Mouse (Mus musculus) c-Kit-negative CD71-positive TER-119-positive erythroid progenitor cells, embryonic 14.5 days (primary cell): ENCODE data around the gene Dhcr7.

ENCODE experiments used
- DNase-seq: peaks from one replicate; pipeline ENCODE4 v3.0.0-alpha.2; 2013; ENCODE audit warnings: low read depth, low spot score

Gene Dhcr7

GRCm38 (mm10) chr7:143833581-143834190, 10.7 kb downstream of the Dhcr7 start:
- no peak for DNase-seq

GRCm38 (mm10) chr7:143834316-143834715, 11.4 kb downstream of the Dhcr7 start:
- DNase-seq, result no peak

- DNase-seq, result no peak
These were observed 12.0 kb downstream of the Dhcr7 start for GRCm38 (mm10) chr7:143834972-143835371.

GRCm38 (mm10) chr7:143837705-143838358, 14.9 kb downstream of the Dhcr7 start:
- DNase-seq, result no peak

- DNase-seq, result no peak
These were observed 17.2 kb downstream of the Dhcr7 start for GRCm38 (mm10) chr7:143840121-143840520.

- no peak for DNase-seq
These were observed 18.4 kb downstream of the Dhcr7 start for GRCm38 (mm10) chr7:143841301-143841700.

GRCm38 (mm10) chr7:143848127-143848767, 25.3 kb downstream of the Dhcr7 start:
- no peak for DNase-seq

GRCm38 (mm10) chr7:143848768-143849482, 26.0 kb downstream of the Dhcr7 start:
- no peak for DNase-seq

- DNase-seq, result no peak
These were observed 43.6 kb downstream of the Dhcr7 start, which contains the start of gene Gm498 for GRCm38 (mm10) chr7:143866538-143866937. Gm498 (plus strand) TSS chr7:143866838.

GRCm38 (mm10) chr7:143868874-143869273, 45.9 kb downstream of the Dhcr7 start:
- no peak for DNase-seq

- no peak for DNase-seq
These were observed 60.8 kb downstream of the Dhcr7 start for GRCm38 (mm10) chr7:143883717-143884116.

- DNase-seq, result no peak
These were observed 68.2 kb downstream of the Dhcr7 start for GRCm38 (mm10) chr7:143891146-143891545.

GRCm38 (mm10) chr7:143892361-143892760, 69.4 kb downstream of the Dhcr7 start:
- DNase-seq, result no peak
